Mouse (Mus musculus) right cerebral cortex, postnatal 4 days (tissue): Measurements from ENCODE around the gene Nav2.

ENCODE experiments used
- DNase-seq: peaks from one replicate; pipeline ENCODE4 v3.0.0-alpha.2; 2022

Gene Nav2

GRCm38 (mm10) chr7:49341919-49342529 lies 433.5 kb downstream of the Nav2 start:
- no peak for DNase-seq

GRCm38 (mm10) chr7:49342556-49343080 lies 434.1 kb downstream of the Nav2 start:
- DNase-seq: no peak

GRCm38 (mm10) chr7:49343081-49343600 lies 434.6 kb downstream of the Nav2 start:
- no peak for DNase-seq

- DNase-seq: no peak
Measured at GRCm38 (mm10) chr7:49343752-49344484, 435.4 kb downstream of the Nav2 start.

- no peak for DNase-seq
Measured at GRCm38 (mm10) chr7:49347338-49348272, 439.1 kb downstream of the Nav2 start.

GRCm38 (mm10) chr7:49348636-49349035 lies 440.1 kb downstream of the Nav2 start:
- no peak for DNase-seq

GRCm38 (mm10) chr7:49350321-49351007 lies 441.9 kb downstream of the Nav2 start:
- no peak for DNase-seq

- DNase-seq: no peak
Measured at GRCm38 (mm10) chr7:49351596-49352258, 443.2 kb downstream of the Nav2 start.

GRCm38 (mm10) chr7:49357441-49358165 lies 449.1 kb downstream of the Nav2 start:
- no peak for DNase-seq

- no peak for DNase-seq
Measured at GRCm38 (mm10) chr7:49359120-49359519, 450.6 kb downstream of the Nav2 start.

GRCm38 (mm10) chr7:49360597-49360996 lies 452.1 kb downstream of the Nav2 start:
- DNase-seq: no peak

- no peak for DNase-seq
Measured at GRCm38 (mm10) chr7:49361465-49362090, 453.1 kb downstream of the Nav2 start.

- no peak for DNase-seq
Measured at GRCm38 (mm10) chr7:49364486-49365162, 456.1 kb downstream of the Nav2 start.

GRCm38 (mm10) chr7:49368590-49368989 lies 460.1 kb downstream of the Nav2 start:
- no peak for DNase-seq

GRCm38 (mm10) chr7:49369006-49369405 lies 460.5 kb downstream of the Nav2 start:
- no peak for DNase-seq

- DNase-seq: no peak
Measured at GRCm38 (mm10) chr7:49369809-49370473, 461.4 kb downstream of the Nav2 start.

- no peak for DNase-seq
Measured at GRCm38 (mm10) chr7:49371345-49371744, 462.8 kb downstream of the Nav2 start.

GRCm38 (mm10) chr7:49371972-49372371 lies 463.5 kb downstream of the Nav2 start:
- DNase-seq: no peak

GRCm38 (mm10) chr7:49373173-49373572 lies 464.7 kb downstream of the Nav2 start:
- no peak for DNase-seq
